11 mouse cellular contexts compared by ENCODE assay signal in the genomic region with DNA sequence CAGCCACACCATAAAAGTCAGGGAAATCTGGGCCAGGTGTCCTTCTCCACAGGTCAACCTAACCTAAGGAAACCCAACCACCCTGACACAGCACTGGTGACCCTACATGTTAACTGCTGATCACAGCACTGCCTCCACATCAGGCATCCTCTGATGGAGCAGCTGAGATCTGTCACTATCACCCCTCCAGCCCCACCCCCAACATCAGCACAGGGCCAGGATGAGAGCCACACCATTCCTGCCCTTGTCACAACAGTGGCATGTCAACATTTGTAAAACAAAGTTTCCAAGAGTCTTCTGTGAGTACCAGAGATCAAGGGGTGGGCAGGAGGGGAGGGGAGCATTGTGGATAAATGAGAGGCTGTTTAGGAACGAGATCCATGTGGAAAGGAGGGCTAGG. TPM values are rescaled to one million over a fixed set of nuclear protein-coding genes. Genes with fewer than 3 reads are reported as not detected.
A peak's percentile ranks its signal among the peaks of the same experiment; 100 is the strongest.
DNase-seq lines count a peak whose midpoint lies in the region; ATAC-seq and TF ChIP-seq lines count a peak whose summit lies in the region.
"Had no signal": no experiment of that assay in that cellular context is flagged by ENCODE, and none has a peak within 500 bp of the region (broad histone marks: within the 10 kb centered on the region; RNA-seq: fewer than 3 reads in every experiment).

No protein-coding gene starts in this region.

- peaks cover 10% of the 10 kb centered on the region for H3K27me3 ChIP-seq in liver, embryonic 13.5 days
- H3K27me3 ChIP-seq in liver, embryonic 12.5 days (replicated peaks), result peaks cover 53% of the 10 kb centered on the region
- H3K27me3 ChIP-seq in lung, embryonic 14.5 days (ENCODE audit: insufficient read depth, low read length), result no peaks in the 10 kb centered on the region
- no peaks in the 10 kb centered on the region for H3K27me3 ChIP-seq in stomach, embryonic 15.5 days (replicated peaks)

- H3K27ac ChIP-seq in liver, embryonic 13.5 days, result no peak overlapping the region
- no peak overlapping the region for H3K27ac ChIP-seq in liver, embryonic 12.5 days
- H3K27ac ChIP-seq in lung, embryonic 14.5 days (ENCODE audit: low read depth), result peak overlapping the region; percentile 96
- H3K27ac ChIP-seq in stomach, embryonic 15.5 days, result peak overlapping the region; percentile 97
- H3K27ac ChIP-seq: macrophage had no signal

- H3K9ac ChIP-seq in liver, embryonic 13.5 days, result no peak overlapping the region
- H3K9ac ChIP-seq in liver, embryonic 12.5 days, result no peak overlapping the region
- H3K9ac ChIP-seq in lung, embryonic 14.5 days, result peak overlapping the region; percentile 36
- no peak overlapping the region for H3K9ac ChIP-seq in stomach, embryonic 15.5 days

- H3K9me3 ChIP-seq in liver, embryonic 13.5 days (replicated peaks), result 0 out of 2 replicates have a peak, but pooled peaks cover 2% of the 10 kb centered on the region
- H3K9me3 ChIP-seq in liver, embryonic 12.5 days (replicated peaks), result no peaks in the 10 kb centered on the region
- no peaks in the 10 kb centered on the region for H3K9me3 ChIP-seq in lung, embryonic 14.5 days (ENCODE audit: low read depth, low read length)
- H3K9me3 ChIP-seq in stomach, embryonic 15.5 days, result no peaks in the 10 kb centered on the region

- 48% methylated on average over 1 of the region's 1 CpGs for WGBS in liver, embryonic 13.5 days (ENCODE audit: insufficient replicate concordance)
- WGBS in liver, embryonic 12.5 days (ENCODE audit: insufficient replicate concordance), result 66% methylated on average over 1 of the region's 1 CpGs
- 19% methylated on average over 1 of the region's 1 CpGs for WGBS in lung, embryonic 14.5 days
- 9% methylated on average over 1 of the region's 1 CpGs for WGBS in stomach, embryonic 15.5 days

- no peak for TF ChIP-seq CTCF in lung, embryonic 14.5 days (IDR thresholded peaks at IDR 0.05; ENCODE audit: low read depth)

- no peaks in the 10 kb centered on the region for H3K36me3 ChIP-seq in liver, embryonic 13.5 days
- H3K36me3 ChIP-seq in liver, embryonic 12.5 days, result no peaks in the 10 kb centered on the region
- no peaks in the 10 kb centered on the region for H3K36me3 ChIP-seq in lung, embryonic 14.5 days (ENCODE audit: insufficient read depth)
- no peaks in the 10 kb centered on the region for H3K36me3 ChIP-seq in stomach, embryonic 15.5 days

- DNase-seq in CD4-positive, CD25-positive, alpha-beta regulatory T cell, adult 2 months (ENCODE audit: low read depth, low spot score), result peak; percentile 4
- no peak for DNase-seq in liver, embryonic 13.5 days
- peak; percentile 82 for DNase-seq in lung, embryonic 14.5 days
- no peak for DNase-seq in retina, embryonic 14.5 days (ENCODE audit: low spot score)
- DNase-seq in adrenal gland, postnatal 10 days, result no peak

- no peak for ATAC-seq in CD4-positive, CD25-positive, alpha-beta regulatory T cell, adult 4 months
- no peak for ATAC-seq in liver, embryonic 13.5 days (ENCODE audit: low read depth)
- no peak for ATAC-seq in liver, embryonic 12.5 days
- peak; percentile 2; the same call in 1 of the 2 replicates for ATAC-seq in lung, embryonic 14.5 days (ENCODE audit: insufficient read depth)
- no peak for ATAC-seq in stomach, embryonic 15.5 days (ENCODE audit: insufficient read depth, low FRiP score, low read depth)

- peaks cover 36% of the 10 kb centered on the region for H3K4me1 ChIP-seq in liver, embryonic 13.5 days (replicated peaks)
- peaks cover 53% of the 10 kb centered on the region for H3K4me1 ChIP-seq in liver, embryonic 12.5 days
- H3K4me1 ChIP-seq in lung, embryonic 14.5 days (ENCODE audit: insufficient read depth), result peaks cover 28% of the 10 kb centered on the region
- peaks cover 60% of the 10 kb centered on the region for H3K4me1 ChIP-seq in stomach, embryonic 15.5 days

- H3K4me3 ChIP-seq in liver, embryonic 13.5 days (replicated peaks), result no peak overlapping the region
- H3K4me3 ChIP-seq in liver, embryonic 12.5 days, result no peak overlapping the region
- H3K4me3 ChIP-seq in lung, embryonic 14.5 days (ENCODE audit: low read depth, low read length), result peak overlapping the region; percentile 72; the same call in 1 of the 2 replicates
- H3K4me3 ChIP-seq in stomach, embryonic 15.5 days (replicated peaks), result no peak overlapping the region; the same call in 1 of the 2 replicates

- 0 out of 2 replicates have a peak overlapping the region, but pooled peaks have one; percentile 86 for H3K4me2 ChIP-seq in liver, embryonic 13.5 days
- no peak overlapping the region for H3K4me2 ChIP-seq in liver, embryonic 12.5 days
- H3K4me2 ChIP-seq in lung, embryonic 14.5 days, result peak overlapping the region; percentile 92
- no peak overlapping the region for H3K4me2 ChIP-seq in stomach, embryonic 15.5 days

RNA-seq across cellular contexts. Expression of a gene that starts 12.8 kb away (rescaled TPM):
- polyA plus RNA-seq in CD4-positive, CD25-positive, alpha-beta regulatory T cell, adult 4 months (2017; shearing (Covaris generic)), result 1 to 10 TPM; 5.5 to 8.9 TPM
- 6.2 and 7.6 TPM in 2 replicates for polyA plus RNA-seq in liver, embryonic 13.5 days (2015; fragmentation: Nextera tagmentation; extraction: Ambion mirVana)
- 19.3 and 21.2 TPM in 2 replicates for polyA plus RNA-seq in liver, embryonic 12.5 days (2016; fragmentation: Nextera tagmentation; extraction: Ambion mirVana)
- polyA plus RNA-seq in lung, embryonic 14.5 days (2014; fragmentation: Nextera tagmentation; extraction: Ambion mirVana), result 96.8 and 112 TPM in 2 replicates
- polyA plus RNA-seq in stomach, embryonic 15.5 days (2015; fragmentation: Nextera tagmentation; extraction: Ambion mirVana), result 71.8 and 81.2 TPM in 2 replicates
- total RNA-seq in adrenal gland, postnatal 10 days (2021), result 100 to 1,000 TPM in 1 of 2 experiments, 10 to 100 TPM in 1; 77.1 to 106 TPM

RNA-seq across cellular contexts. Expression of a gene that starts 48.7 kb away (rescaled TPM):
- polyA plus RNA-seq in CD4-positive, CD25-positive, alpha-beta regulatory T cell, adult 4 months (2017; shearing (Covaris generic)), result not detected
- not detected in 2 replicates for polyA plus RNA-seq in liver, embryonic 13.5 days (2015; fragmentation: Nextera tagmentation; extraction: Ambion mirVana)
- polyA plus RNA-seq in liver, embryonic 12.5 days (2016; fragmentation: Nextera tagmentation; extraction: Ambion mirVana), result not detected in 2 replicates
- polyA plus RNA-seq in lung, embryonic 14.5 days (2014; fragmentation: Nextera tagmentation; extraction: Ambion mirVana), result not detected in 2 replicates
- not detected in 2 replicates for polyA plus RNA-seq in stomach, embryonic 15.5 days (2015; fragmentation: Nextera tagmentation; extraction: Ambion mirVana)
- total RNA-seq in adrenal gland, postnatal 10 days (2021), result not detected
- total RNA-seq: gastrocnemius, postnatal 4 days had no signal
- polyA plus RNA-seq: macrophage; small intestine, adult 2 months had no signal

Comparison
In these comparisons a context has a peak if more than half of its experiments do, and no peak if none do; other contexts are left out.
1. H3K4me2 ChIP-seq: peak in liver, embryonic 13.5 days (single experiment) and lung, embryonic 14.5 days (single experiment); none in liver, embryonic 12.5 days (single experiment) and stomach, embryonic 15.5 days (single experiment).
2. DNase-seq: peak in CD4-positive, CD25-positive, alpha-beta regulatory T cell, adult 2 months (single experiment) and lung, embryonic 14.5 days (single experiment); none in liver, embryonic 13.5 days (single experiment), retina, embryonic 14.5 days (single experiment) and adrenal gland, postnatal 10 days (single experiment).
3. H3K27ac ChIP-seq: peak in lung, embryonic 14.5 days (single experiment) and stomach, embryonic 15.5 days (single experiment); none in liver, embryonic 13.5 days (single experiment) and liver, embryonic 12.5 days (single experiment).